Mouse (Mus musculus) thymus, postnatal 36 days (tissue): ENCODE measurements at regions not wholly inside any gene's neighbourhood (a gene's known extent, or its start where the extent isn't known, plus 50 kb on each side); places are given as distances from the start of the nearest gene placed in this dataset.

Experiments
- DNase-seq, 2 experiments: peaks; one replicate each; pipeline ENCODE4 v3.0.0; 2022; ENCODE audit warnings: mixed read lengths in 2 of 2

DNA sequence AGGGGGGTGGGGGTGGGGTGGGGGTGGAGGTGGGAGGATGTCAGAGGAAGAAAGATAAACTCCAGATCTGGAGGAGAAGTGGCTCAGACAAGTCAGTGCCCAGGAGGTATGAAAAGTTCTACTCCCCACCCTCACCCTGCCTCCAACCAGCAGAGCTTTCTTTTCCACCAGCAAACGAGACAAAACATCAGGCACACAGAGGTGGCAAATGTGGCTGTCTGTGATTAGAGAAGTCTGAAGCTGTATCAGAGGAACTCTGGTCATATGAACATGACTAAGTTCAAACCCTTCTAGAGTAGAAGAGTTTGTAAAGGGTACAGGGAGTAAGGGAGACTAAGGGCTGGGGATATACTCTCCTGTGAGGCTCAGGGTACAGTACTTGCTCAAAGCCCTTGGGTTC lies 85.2 kb upstream of the Cadm1 start:
- no peak for DNase-seq

DNA sequence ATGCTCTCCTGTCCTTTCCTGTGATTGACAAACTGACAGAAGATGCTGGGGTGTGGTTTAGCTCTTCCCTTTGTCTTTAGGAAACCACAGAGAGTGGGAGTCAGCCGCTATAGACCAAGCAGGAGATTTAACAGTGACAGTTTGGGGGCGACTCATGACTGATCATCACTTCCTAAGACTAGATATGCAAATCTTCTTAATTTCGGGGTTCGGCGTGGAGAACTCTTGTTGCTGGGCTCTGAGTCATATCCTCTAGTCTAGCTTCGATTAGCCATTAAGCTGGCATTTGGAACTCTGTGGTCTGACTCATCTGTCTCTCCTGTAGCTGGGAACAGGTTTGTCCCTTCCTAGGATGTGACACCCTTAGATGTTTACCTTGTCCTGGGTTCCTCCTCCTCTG lies 84.6 kb upstream of the Cadm1 start:
- DNase-seq: no peak

DNA sequence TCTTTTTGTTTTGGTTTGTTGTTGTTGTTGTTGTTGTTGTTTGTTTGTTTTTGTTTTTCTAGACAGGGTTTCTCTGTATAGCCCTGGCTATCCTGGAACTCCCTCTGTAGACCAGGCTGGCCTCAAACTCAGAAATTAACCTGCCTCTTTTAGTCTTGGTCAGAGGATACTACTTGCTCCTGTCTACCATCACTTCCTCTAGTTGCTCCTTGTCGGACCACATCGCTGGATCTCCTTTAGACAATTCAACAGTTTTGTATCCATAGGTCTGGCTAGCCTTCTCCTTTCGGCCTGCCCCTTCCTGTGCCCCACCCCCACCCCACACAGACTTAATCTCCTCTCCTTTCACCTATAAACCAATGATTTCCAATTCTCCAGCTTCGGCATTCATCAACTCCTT lies 77.2 kb upstream of the Cadm1 start:
- no peak for DNase-seq

- DNase-seq: no peak
Measured at GRCm38 (mm10) chr9:47458721-47459418, 71.1 kb upstream of the Cadm1 start.

- no peak for DNase-seq
Measured at GRCm38 (mm10) chr9:47459461-47460049, 70.4 kb upstream of the Cadm1 start.

DNA sequence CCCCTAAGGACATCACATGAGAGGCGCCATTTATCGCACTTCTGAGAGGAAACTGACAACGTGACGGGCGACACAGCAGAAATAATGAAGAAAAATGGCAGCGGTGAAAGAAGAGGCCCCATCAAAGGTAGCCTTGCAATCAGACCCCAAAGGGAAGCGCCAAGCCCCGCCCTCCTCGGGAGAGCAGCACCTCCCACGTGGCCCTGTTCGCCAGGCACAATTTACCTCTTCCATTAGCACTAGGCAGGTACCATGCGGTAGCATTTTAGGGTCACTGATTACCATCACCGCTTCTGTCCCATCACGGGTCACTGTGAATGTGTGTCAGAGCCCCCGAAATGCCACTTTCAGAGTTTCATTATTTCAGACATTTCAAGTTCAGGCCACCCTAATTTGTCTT lies 69.7 kb upstream of the Cadm1 start:
- DNase-seq: no peak

DNA sequence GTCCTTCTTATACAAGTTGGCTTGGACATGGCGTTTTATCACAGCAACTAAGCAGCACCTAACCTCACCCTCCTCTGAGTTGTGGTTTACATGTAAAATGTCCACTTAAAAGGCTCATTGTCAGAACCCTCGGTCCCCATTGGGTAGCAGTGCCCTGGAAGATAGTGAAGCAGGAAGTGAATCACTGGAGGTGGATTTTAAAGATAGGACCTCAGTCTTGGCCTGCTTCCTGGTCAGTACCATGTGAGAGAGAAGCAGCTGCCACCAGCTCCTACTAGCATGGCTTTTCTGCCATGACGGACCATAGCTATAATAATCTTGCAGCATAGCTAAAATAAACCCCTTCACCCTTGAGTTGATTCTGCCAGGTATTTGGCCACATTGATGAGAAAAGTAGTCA lies 68.1 kb upstream of the Cadm1 start:
- DNase-seq: no peak

DNA sequence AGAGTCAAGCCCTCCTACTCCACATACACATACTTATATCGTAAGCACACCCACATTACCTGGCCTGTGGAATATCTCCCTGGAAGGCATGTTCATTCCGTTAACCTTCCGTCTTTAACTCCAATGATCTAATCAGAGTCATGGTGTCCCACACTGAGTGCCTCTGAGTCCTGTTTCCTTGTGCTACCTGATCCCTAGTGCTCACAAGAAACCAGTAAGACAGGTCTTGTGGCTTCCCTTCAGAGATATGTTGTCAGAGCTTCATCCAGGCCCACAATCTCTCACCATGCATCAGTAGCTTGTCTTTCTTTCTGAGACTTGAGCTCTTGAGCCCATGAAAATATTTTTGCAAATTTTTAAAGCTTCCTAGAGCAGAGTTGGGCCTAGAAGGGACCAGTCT lies 63.2 kb upstream of the Cadm1 start:
- DNase-seq: no peak

GRCm38 (mm10) chr9:47467815-47468214 lies 62.2 kb upstream of the Cadm1 start:
- DNase-seq: no peak

- no peak for DNase-seq
Measured at GRCm38 (mm10) chr9:47469576-47469975, 60.4 kb upstream of the Cadm1 start.

DNA sequence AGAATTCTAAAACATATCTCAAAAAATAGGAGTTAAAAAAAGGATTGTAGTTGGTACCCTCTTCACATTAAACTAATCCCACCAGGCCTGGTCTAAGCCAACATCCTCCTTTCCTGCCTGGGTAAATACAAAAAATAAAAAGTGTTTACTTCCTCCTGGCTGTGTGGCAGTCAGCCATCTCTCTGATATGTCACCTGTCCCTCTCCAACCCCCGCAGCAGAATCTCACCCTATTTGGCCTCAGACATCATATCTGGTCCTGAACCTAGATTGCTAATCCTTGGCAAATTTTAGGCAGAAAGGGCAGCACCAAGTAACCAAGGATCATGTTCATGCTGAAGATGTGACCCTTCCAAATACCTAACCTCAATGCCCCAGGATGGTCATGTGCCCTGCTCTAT lies 59.2 kb upstream of the Cadm1 start:
- DNase-seq: no peak

- no peak for DNase-seq
Measured at GRCm38 (mm10) chr9:47471767-47472420, 58.1 kb upstream of the Cadm1 start.

- DNase-seq: no peak
Measured at GRCm38 (mm10) chr9:47473776-47474365, 56.1 kb upstream of the Cadm1 start.

DNA sequence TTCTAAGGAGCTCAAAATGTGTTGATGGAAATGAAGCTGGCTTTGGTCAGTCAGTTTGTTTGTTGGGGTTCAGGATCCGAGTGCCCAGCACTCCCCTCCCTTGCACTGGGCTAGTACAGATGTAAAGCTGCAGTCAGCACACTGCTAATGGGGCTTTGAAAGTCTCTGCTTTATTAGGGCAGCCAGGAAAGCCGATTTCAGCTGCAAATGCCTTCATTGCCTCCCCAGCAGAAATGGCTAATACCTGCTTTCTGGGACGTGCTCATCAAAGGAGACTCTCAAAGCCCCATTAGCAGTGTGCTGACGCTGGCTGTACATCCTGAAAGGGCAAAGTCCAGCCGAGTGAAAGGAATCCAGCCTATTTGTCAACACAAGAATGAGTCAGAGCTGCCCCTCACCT lies 55.2 kb upstream of the Cadm1 start:
- no peak for DNase-seq

DNA sequence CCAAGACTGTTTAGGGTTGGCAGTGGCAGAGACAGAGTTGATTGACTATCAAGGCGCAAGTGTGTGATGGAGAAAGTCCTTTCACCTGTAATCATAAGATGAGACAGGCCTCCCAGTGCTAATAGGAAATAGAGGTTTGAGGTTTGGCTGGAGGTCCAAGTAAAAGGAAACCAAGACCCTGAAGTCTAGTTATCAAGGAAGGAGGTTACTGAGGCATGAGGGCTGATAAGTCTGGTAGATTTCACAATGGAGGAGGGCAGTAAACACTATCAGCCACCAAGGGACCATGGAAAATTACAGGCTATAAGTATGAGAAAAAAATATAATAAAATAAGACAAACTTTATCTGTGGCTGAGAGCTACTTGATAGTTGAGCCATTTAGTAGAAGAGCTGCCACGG lies 52.1 kb upstream of the Cadm1 start:
- no peak for DNase-seq
